Mouse (Mus musculus) G1E (cell line): ENCODE results near the gene Slc25a21. TPM values are rescaled to one million over a fixed set of nuclear protein-coding genes. Genes with fewer than 3 reads are reported as not detected.

Source experiments
- ATAC-seq: 2 replicates; pipeline ENCODE4 v1.8.0; 2016; ENCODE audit warnings: mild to moderate bottlenecking; ENCODE audit not compliant: insufficient number of reproducible peaks, poor library complexity, low FRiP score, severe bottlenecking; ENCODE audit errors: extremely low read depth
- DNase-seq: peaks from one replicate; pipeline ENCODE4 v3.0.0; 2012; ENCODE audit warnings: low spot score
- H3K27me3 ChIP-seq: 2 replicates; pipeline ENCODE4 v1.6.1; 2012; ENCODE audit warnings: mild to moderate bottlenecking, low read length, inconsistent platforms; ENCODE audit not compliant: insufficient read depth
- H3K36me3 ChIP-seq: replicated peaks from 2 replicates; pipeline ENCODE3; 2012; ENCODE audit warnings: mild to moderate bottlenecking, inconsistent platforms
- H3K4me1 ChIP-seq: 2 replicates; pipeline ENCODE4 v1.6.1; 2012; ENCODE audit warnings: low read depth, low read length, inconsistent platforms, mixed read lengths; ENCODE audit not compliant: insufficient read depth
- H3K4me3 ChIP-seq: 2 replicates; pipeline ENCODE4 v1.5.1; 2012; ENCODE audit warnings: low read depth, mild to moderate bottlenecking, inconsistent platforms, low read length, moderate library complexity, mixed read lengths
- H3K9me3 ChIP-seq: replicated peaks from 2 replicates; pipeline ENCODE4 v1.6.1; 2012; ENCODE audit warnings: inconsistent platforms
- CTCF ChIP-seq: IDR thresholded peaks from 2 replicates; pipeline ENCODE4 v1.5.1; 2012; ENCODE audit warnings: low read depth, low read length, inconsistent platforms, mixed read lengths
- GATA1 ChIP-seq: IDR thresholded peaks from 2 replicates; pipeline ENCODE4 v1.6.1; 2012; ENCODE audit warnings: borderline replicate concordance, low read length, inconsistent platforms, mixed read lengths
- GATA2 ChIP-seq: IDR thresholded peaks from 2 replicates; pipeline ENCODE4 v1.6.1; 2012; ENCODE audit warnings: low read depth, low read length, inconsistent platforms, borderline replicate concordance
- POLR2AphosphoS5 ChIP-seq: IDR thresholded peaks from 2 replicates; pipeline ENCODE4 v1.6.1; 2012; ENCODE audit warnings: low read depth, low read length, inconsistent platforms; ENCODE audit not compliant: insufficient replicate concordance
- TAL1 ChIP-seq: conservative IDR thresholded peaks from 2 replicates; pipeline ENCODE4 v1.6.1; 2012; ENCODE audit warnings: low read depth, low read length, inconsistent platforms, mixed read lengths
- polyA plus RNA-seq: library from polyadenylated mRNA; stranded (reverse); fragments of >175 nt; gene quantifications from 2 replicates; pipeline ENCODE4 v1.2.3, GENCODE M21; 2012
- total RNA-seq, 2 experiments: library from RNA; stranded (forward) in 1 of 2; stranded (reverse) in 1 of 2; fragments of 200-1000 nt in 1 of 2; fragments of >200 nt in 1 of 2; fragmentation: Nextera tagmentation in 1 of 2; gene quantifications; 2 replicates each; pipeline ENCODE4 v1.2.3; 2014 to 2017

Slc25a21 gene
- total and polyA plus RNA-seq, 3 experiments = 9.7 to 32.0 (median 14.6) TPM

- Histone ChIP-seq H3K36me3 (no peaks in the 10 kb centered on the region), H3K4me1 (peaks cover 36% of the 10 kb centered on the region), H3K9me3 (0 out of 2 replicates have a peak, but pooled peaks cover 6% of the 10 kb centered on the region), H3K27me3 (peaks cover 76% of the 10 kb centered on the region), H3K4me3 (no peak overlapping the region)
- no peak for ATAC-seq
- DNase-seq = no peak
- no peak for TF ChIP-seq POLR2AphosphoS5
- no peak for TF ChIP-seq TAL1
- TF ChIP-seq GATA2 = no peak
- TF ChIP-seq CTCF = no peak
- TF ChIP-seq GATA1 = no peak
These were observed 498.9 kb downstream of the Slc25a21 start for GRCm38 (mm10) chr12:56698191-56698980.

GRCm38 (mm10) chr12:56697785-56698184, 499.5 kb downstream of the Slc25a21 start:
- no peaks in the 10 kb centered on the region for H3K36me3 ChIP-seq
- ATAC-seq = no peak
- H3K27me3 ChIP-seq = peaks cover 82% of the 10 kb centered on the region
- H3K4me1 ChIP-seq = peaks cover 36% of the 10 kb centered on the region
- H3K9me3 ChIP-seq = 0 out of 2 replicates have a peak, but pooled peaks cover 6% of the 10 kb centered on the region
- no peak for TF ChIP-seq GATA2
- TF ChIP-seq TAL1 = no peak
- no peak for TF ChIP-seq GATA1
- no peak for TF ChIP-seq CTCF
- no peak for DNase-seq
- H3K4me3 ChIP-seq = no peak overlapping the region

- no peak for ATAC-seq
- H3K4me3 ChIP-seq = peak overlapping the region; percentile 71
These were observed 500.1 kb downstream of the Slc25a21 start for GRCm38 (mm10) chr12:56697011-56697740.

GRCm38 (mm10) chr12:56696174-56697010, 500.9 kb downstream of the Slc25a21 start:
- DNase-seq (no peak), ATAC-seq (no peak)
- Histone ChIP-seq H3K9me3 (0 out of 2 replicates have a peak, but pooled peaks cover 6% of the 10 kb centered on the region), H3K4me3 (peak overlapping the region; percentile 71), H3K4me1 (peaks cover 40% of the 10 kb centered on the region), H3K36me3 (no peaks in the 10 kb centered on the region), H3K27me3 (peaks cover 91% of the 10 kb centered on the region)
- TF ChIP-seq CTCF (no peak), GATA1 (no peak), TAL1 (no peak), GATA2 (no peak), POLR2AphosphoS5 (no peak)

More at GRCm38 (mm10) chr12:56697011-56697740, 500.1 kb downstream of the Slc25a21 start:
- 0 out of 2 replicates have a peak, but pooled peaks cover 6% of the 10 kb centered on the region for H3K9me3 ChIP-seq
- TF ChIP-seq CTCF (no peak), GATA2 (no peak), GATA1 (no peak), TAL1 (no peak)
- H3K36me3 ChIP-seq = no peaks in the 10 kb centered on the region
- H3K4me1 ChIP-seq = peaks cover 38% of the 10 kb centered on the region
- peaks cover 84% of the 10 kb centered on the region for H3K27me3 ChIP-seq
- DNase-seq = no peak

GRCm38 (mm10) chr12:56695358-56696173, 501.7 kb downstream of the Slc25a21 start:
- peak overlapping the region; percentile 71 for H3K4me3 ChIP-seq
- H3K4me1 ChIP-seq = peaks cover 43% of the 10 kb centered on the region
- ATAC-seq (peak; percentile 98), DNase-seq (peak; percentile 91)
- peaks cover 95% of the 10 kb centered on the region for H3K27me3 ChIP-seq
- 0 out of 2 replicates have a peak, but pooled peaks cover 6% of the 10 kb centered on the region for H3K9me3 ChIP-seq
- no peak for TF ChIP-seq GATA2
- no peaks in the 10 kb centered on the region for H3K36me3 ChIP-seq

GRCm38 (mm10) chr12:56694936-56695335, 502.3 kb downstream of the Slc25a21 start:
- no peak for DNase-seq
- ATAC-seq = no peak
- H3K9me3 ChIP-seq = 0 out of 2 replicates have a peak, but pooled peaks cover 6% of the 10 kb centered on the region
- H3K36me3 ChIP-seq = no peaks in the 10 kb centered on the region
- H3K4me3 ChIP-seq = peak overlapping the region; percentile 71; the same call in 1 of the 2 replicates
- peaks cover 43% of the 10 kb centered on the region for H3K4me1 ChIP-seq
- TF ChIP-seq TAL1 (no peak), GATA1 (no peak), GATA2 (no peak), POLR2AphosphoS5 (no peak), CTCF (no peak)
- peaks cover 96% of the 10 kb centered on the region for H3K27me3 ChIP-seq
